Mouse (Mus musculus) liver, embryonic 14.5 days (tissue): Measurements from ENCODE around the gene Rlbp1. TPM values are rescaled to one million over a fixed set of nuclear protein-coding genes. Genes with fewer than 3 reads are reported as not detected.
A peak's percentile ranks its signal among the peaks of the same experiment; 100 is the strongest.

Source experiments
- ATAC-seq: fragments of 200-750 bp; cut with Nextera tagmentation; 2 replicates; pipeline ENCODE4 v1.8.0; 2017; ENCODE audit warnings: moderate number of reproducible peaks, mild to moderate bottlenecking, moderate library complexity; ENCODE audit not compliant: insufficient read depth
- DNase-seq, 3 experiments: peaks; one replicate each; pipeline ENCODE4 v3.0.0-alpha.2; 2012 to 2013; ENCODE audit warnings: low read depth in 3 of 3, low spot score in 3 of 3
- H3K27ac ChIP-seq: fragments of 300-500 bp; sonication (generic); 2 replicates; pipeline ENCODE4 v1.5.1; 2014; ENCODE audit warnings: moderate library complexity, mild to moderate bottlenecking, control low read depth, inconsistent platforms
- H3K27me3 ChIP-seq: fragments of 300-500 bp; sonication (generic); 2 replicates; pipeline ENCODE4 v1.6.1; 2014; ENCODE audit warnings: mild to moderate bottlenecking, low read length, moderate library complexity; ENCODE audit not compliant: control insufficient read depth, insufficient read depth
- H3K36me3 ChIP-seq: fragments of 300-500 bp; sonication (generic); replicated peaks from 2 replicates; pipeline ENCODE4 v1.6.1; 2014; ENCODE audit warnings: low read depth; ENCODE audit not compliant: control insufficient read depth, insufficient read depth
- H3K4me1 ChIP-seq, 2 experiments: fragments of 200-500 bp in 1 of 2; fragments of 300-500 bp in 1 of 2; sonication (generic) in 1 of 2; replicated peaks; 2 replicates each; pipeline ENCODE4 v1.6.1; 2012 to 2014; ENCODE audit warnings: antibody characterized with exemption in 1 of 2, inconsistent platforms in 1 of 2, low read length in 1 of 2; ENCODE audit not compliant: control insufficient read depth in 2 of 2, insufficient read depth in 2 of 2
- H3K4me2 ChIP-seq: fragments of 300-500 bp; sonication (generic); 2 replicates; pipeline ENCODE4 v1.6.1; 2014; ENCODE audit warnings: low read depth, mild to moderate bottlenecking, control low read depth, moderate library complexity
- H3K4me3 ChIP-seq, 2 experiments: fragments of 200-500 bp in 1 of 2; fragments of 300-500 bp in 1 of 2; sonication (generic) in 1 of 2; 2 replicates each; pipeline ENCODE4 v1.5.1; 2012 to 2014; ENCODE audit warnings: low read depth in 2 of 2, low read length in 2 of 2, mild to moderate bottlenecking in 2 of 2, control low read depth in 1 of 2, inconsistent platforms in 1 of 2, moderate library complexity in 1 of 2; ENCODE audit not compliant: insufficient read depth in 1 of 2
- H3K9ac ChIP-seq: fragments of 300-500 bp; sonication (generic); replicated peaks from 2 replicates; pipeline ENCODE4 v1.6.1; 2014; ENCODE audit warnings: mild to moderate bottlenecking, control low read depth, moderate library complexity
- H3K9me3 ChIP-seq: fragments of 300-500 bp; sonication (generic); 2 replicates; pipeline ENCODE4 v1.6.1; 2016; ENCODE audit warnings: low read length, mixed read lengths; ENCODE audit not compliant: control insufficient read depth
- CTCF ChIP-seq: IDR thresholded peaks from 2 replicates; pipeline ENCODE4 v1.5.1; 2016; ENCODE audit warnings: antibody characterized with exemption, low read depth, control low read depth
- EP300 ChIP-seq: IDR thresholded peaks from 2 replicates; pipeline ENCODE4 v1.6.1; 2016; ENCODE audit warnings: antibody characterized with exemption, low read depth
- WGBS: fragments of 180-500 bp; shearing (Covaris S2); extraction: QIAGEN DNeasy Blood & Tissue Kit; methylation state at CpG from one replicate; pipeline ENCODE4 v1.1.7; 2014; ENCODE audit not compliant: insufficient replicate concordance; 5-methylcytosine and 5-hydroxymethylcytosine counted together
- polyA plus RNA-seq, 2 experiments: library from polyadenylated mRNA; depleted of rRNA in 1 of 2; stranded (reverse) in 1 of 2; unstranded in 1 of 2; fragments of >200 nt; fragmentation: Nextera tagmentation in 1 of 2; extraction: Ambion mirVana in 1 of 2; gene quantifications; 2 replicates each; pipeline versions ENCODE4 v1.2.1 to v1.2.3; 2012 to 2014

The Rlbp1 gene
- polyA plus RNA-seq, 2 experiments, result 0.04 TPM; not detected in 1

- Histone ChIP-seq H3K4me2 (no peak overlapping the region), H3K4me3 (no peak overlapping the region), H3K27ac (no peak overlapping the region), H3K9ac (no peak overlapping the region), H3K36me3 (peaks cover 33% of the 10 kb centered on the region), H3K4me1 (no peaks in the 10 kb centered on the region), H3K9me3 (no peaks in the 10 kb centered on the region), H3K27me3 (no peaks in the 10 kb centered on the region)
- ATAC-seq (no peak), DNase-seq (no peak)
- WGBS, result 68% methylated on average over 8 of the region's 8 CpGs
- TF ChIP-seq CTCF (no peak), EP300 (no peak)
Observed at GRCm38 (mm10) chr7:79346555-79347075, 40.2 kb downstream of the Rlbp1 start.

GRCm38 (mm10) chr7:79345902-79346301 lies 40.9 kb downstream of the Rlbp1 start:
- peak; percentile 41 to 54 (median 51) for DNase-seq
- H3K4me1 ChIP-seq, result no peaks in the 10 kb centered on the region
- TF ChIP-seq CTCF (peak; percentile 68), EP300 (no peak)
- no peak overlapping the region for H3K27ac ChIP-seq
- 45% methylated on average over 4 of the region's 4 CpGs for WGBS
- no peaks in the 10 kb centered on the region for H3K27me3 ChIP-seq
- H3K4me3 ChIP-seq, result no peak overlapping the region
- H3K36me3 ChIP-seq, result peaks cover 29% of the 10 kb centered on the region
- H3K9me3 ChIP-seq, result no peaks in the 10 kb centered on the region
- ATAC-seq, result no peak
- H3K9ac ChIP-seq, result no peak overlapping the region
- H3K4me2 ChIP-seq, result no peak overlapping the region

GRCm38 (mm10) chr7:79336362-79336910 lies 50.4 kb downstream of the Rlbp1 start:
- WGBS, result 87% methylated on average over 8 of the region's 8 CpGs
- no peak for DNase-seq
- TF ChIP-seq CTCF, result no peak
- no peak for TF ChIP-seq EP300
- Histone ChIP-seq H3K9ac (no peak overlapping the region), H3K36me3 (peaks cover 11% of the 10 kb centered on the region), H3K9me3 (no peaks in the 10 kb centered on the region), H3K4me3 (no peak overlapping the region), H3K4me1 (no peaks in the 10 kb centered on the region), H3K4me2 (no peak overlapping the region), H3K27me3 (no peaks in the 10 kb centered on the region), H3K27ac (no peak overlapping the region)
- ATAC-seq, result no peak

GRCm38 (mm10) chr7:79333419-79333818 lies 53.4 kb downstream of the Rlbp1 start:
- Histone ChIP-seq H3K4me3 (no peak overlapping the region), H3K36me3 (peaks cover 19% of the 10 kb centered on the region), H3K9me3 (no peaks in the 10 kb centered on the region), H3K4me1 (no peaks in the 10 kb centered on the region), H3K4me2 (no peak overlapping the region), H3K9ac (no peak overlapping the region), H3K27ac (no peak overlapping the region), H3K27me3 (no peaks in the 10 kb centered on the region)
- TF ChIP-seq CTCF, result no peak
- no peak for TF ChIP-seq EP300
- no peak for ATAC-seq
- 75% methylated on average over 3 of the region's 3 CpGs for WGBS
- no peak for DNase-seq

DNA sequence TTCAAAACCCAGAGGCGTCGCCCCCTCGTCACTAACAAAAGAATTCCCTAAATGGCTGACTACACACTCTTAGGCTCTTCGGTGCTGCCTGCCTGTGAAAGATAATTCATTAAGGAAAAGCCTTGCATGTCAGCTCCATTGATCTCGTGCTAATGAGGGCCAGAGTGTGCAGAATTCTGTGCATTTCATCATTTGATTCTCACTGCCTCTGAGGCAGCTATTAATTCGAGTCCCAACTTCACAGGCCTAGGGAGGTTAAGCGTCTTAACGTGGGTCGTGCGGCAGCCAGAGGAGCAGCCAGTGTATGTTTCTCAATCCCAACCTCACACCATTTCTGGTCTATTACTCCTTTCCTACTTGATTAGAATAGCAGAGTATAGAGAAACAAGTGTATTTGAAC lies 55.7 kb downstream of the Rlbp1 start:
- Histone ChIP-seq H3K4me3 (no peak overlapping the region), H3K27ac (no peak overlapping the region), H3K27me3 (no peaks in the 10 kb centered on the region), H3K4me2 (no peak overlapping the region), H3K9ac (no peak overlapping the region), H3K4me1 (no peaks in the 10 kb centered on the region), H3K9me3 (no peaks in the 10 kb centered on the region), H3K36me3 (peaks cover 29% of the 10 kb centered on the region)
- DNase-seq (no peak), ATAC-seq (no peak)
- WGBS, result 84% methylated on average over 10 of the region's 10 CpGs
- TF ChIP-seq EP300 (no peak), CTCF (no peak)
